Mouse (Mus musculus): ENCODE results near the gene Fgfr2. TPM values are rescaled to one million over a fixed set of nuclear protein-coding genes. Genes with fewer than 3 reads are reported as not detected.

The Fgfr2 gene
- polyA plus RNA-seq, 1 experiment from 2014 or later, result 93.4 TPM

DNA sequence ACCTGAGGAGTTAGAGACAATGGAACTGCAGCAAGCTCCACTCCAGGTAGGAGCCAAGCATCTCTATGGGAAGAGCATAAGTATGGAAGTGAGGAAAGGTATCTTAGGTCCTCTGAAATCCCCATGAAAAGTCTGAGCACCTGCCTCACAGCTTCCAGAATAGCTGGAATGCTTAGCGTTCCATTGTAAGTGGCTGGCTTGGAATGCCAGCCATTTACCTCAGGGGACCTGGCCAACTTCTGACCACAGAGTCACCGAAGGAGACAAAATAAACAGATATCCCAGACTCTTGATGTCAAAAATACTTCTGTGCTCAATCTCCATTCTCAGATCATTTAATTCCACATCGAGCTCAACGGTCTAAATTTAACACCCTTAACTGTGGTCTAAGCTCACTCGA lies 2946.1 kb downstream of the Fgfr2 start:
- no peaks in the 10 kb centered on the region for H3K9me3 ChIP-seq (replicated peaks; ENCODE audit: control insufficient read depth, low read length)
- no peak overlapping the region for H3K4me3 ChIP-seq (replicated peaks; ENCODE audit: low read length)
- H3K4me1 ChIP-seq (ENCODE audit: control insufficient read depth, insufficient read depth, low read length), result peaks cover 12% of the 10 kb centered on the region
- WGBS, result 66% methylated on average over 5 of the region's 5 CpGs
- ATAC-seq (ENCODE audit: insufficient read depth, low FRiP score), result no peak
- H3K27ac ChIP-seq (ENCODE audit: low read length), result no peak overlapping the region
- peaks cover 27% of the 10 kb centered on the region; the same call in 1 of the 2 replicates for H3K36me3 ChIP-seq (ENCODE audit: control insufficient read depth, insufficient read depth, low read length)
- no peak overlapping the region for H3K9ac ChIP-seq (ENCODE audit: low read length)
- H3K4me2 ChIP-seq (ENCODE audit: low read depth, low read length), result no peak overlapping the region
- H3K27me3 ChIP-seq (ENCODE audit: control insufficient read depth, insufficient read depth, low read length), result no peaks in the 10 kb centered on the region

DNA sequence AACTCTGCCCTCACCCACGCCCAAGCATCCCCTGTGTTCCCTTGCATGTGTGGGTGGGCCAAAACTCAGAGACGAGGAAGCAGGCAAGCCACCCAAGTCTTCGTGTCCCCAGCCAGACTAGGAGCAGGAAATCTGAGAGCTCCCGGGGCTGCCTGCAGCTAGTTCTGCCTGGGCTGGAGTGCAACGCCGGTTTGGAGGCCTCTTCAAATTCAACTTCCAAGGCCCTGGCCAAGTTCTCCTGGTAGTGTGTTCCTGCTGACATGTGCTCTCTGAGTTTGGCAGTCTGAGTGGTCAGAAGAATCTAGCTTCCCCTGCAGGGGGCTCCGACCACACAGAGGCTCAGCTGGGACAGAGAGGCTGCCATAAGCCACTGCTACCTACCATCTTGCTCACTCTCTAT lies 2948.6 kb downstream of the Fgfr2 start:
- H3K4me3 ChIP-seq (replicated peaks; ENCODE audit: low read length), result no peak overlapping the region

DNA sequence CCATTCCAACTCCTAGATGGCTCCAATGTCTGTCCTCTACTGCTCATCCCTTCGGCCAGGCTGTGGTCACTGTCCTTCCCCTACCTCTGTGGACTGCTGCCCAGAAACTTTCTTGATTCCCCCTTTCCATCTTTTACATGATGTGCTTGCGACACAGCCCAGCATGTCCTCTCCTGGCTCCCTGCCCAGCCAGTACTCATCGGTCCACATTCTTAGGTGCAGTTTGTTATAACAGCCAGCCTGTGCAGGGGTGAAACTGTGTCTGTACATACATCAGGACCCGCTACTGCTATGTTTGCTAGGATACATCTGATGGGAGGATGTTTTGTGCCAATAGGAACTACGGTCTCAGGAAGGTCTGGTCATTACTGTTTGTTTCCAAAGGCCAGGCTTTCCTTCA lies 2949.2 kb downstream of the Fgfr2 start:
- 57% methylated on average over 5 of the region's 5 CpGs for WGBS
- peak overlapping the region; percentile 71 for H3K27ac ChIP-seq (ENCODE audit: low read length)
- H3K27me3 ChIP-seq (ENCODE audit: control insufficient read depth, insufficient read depth, low read length), result no peaks in the 10 kb centered on the region
- no peak overlapping the region for H3K4me2 ChIP-seq (ENCODE audit: low read depth, low read length)
- ATAC-seq (ENCODE audit: insufficient read depth, low FRiP score), result no peak
- peaks cover 24% of the 10 kb centered on the region; the same call in 1 of the 2 replicates for H3K36me3 ChIP-seq (ENCODE audit: control insufficient read depth, insufficient read depth, low read length)
- peaks cover 12% of the 10 kb centered on the region for H3K4me1 ChIP-seq (ENCODE audit: control insufficient read depth, insufficient read depth, low read length)
- no peaks in the 10 kb centered on the region for H3K9me3 ChIP-seq (replicated peaks; ENCODE audit: control insufficient read depth, low read length)
- H3K4me3 ChIP-seq (replicated peaks; ENCODE audit: low read length), result no peak overlapping the region
- H3K9ac ChIP-seq (ENCODE audit: low read length), result 0 out of 2 replicates have a peak overlapping the region, but pooled peaks have one; percentile 20

More for the DNA sequence above, 2948.6 kb downstream of the Fgfr2 start:
- no peak overlapping the region for H3K4me2 ChIP-seq (ENCODE audit: low read depth, low read length)
- no peaks in the 10 kb centered on the region for H3K9me3 ChIP-seq (replicated peaks; ENCODE audit: control insufficient read depth, low read length)
- H3K9ac ChIP-seq (ENCODE audit: low read length), result peak overlapping the region; percentile 36; the same call in 1 of the 2 replicates
- H3K27ac ChIP-seq (ENCODE audit: low read length), result peak overlapping the region; percentile 71
- H3K27me3 ChIP-seq (ENCODE audit: control insufficient read depth, insufficient read depth, low read length), result no peaks in the 10 kb centered on the region
- peaks cover 12% of the 10 kb centered on the region for H3K4me1 ChIP-seq (ENCODE audit: control insufficient read depth, insufficient read depth, low read length)
- WGBS, result 39% methylated on average over 7 of the region's 7 CpGs
- peaks cover 27% of the 10 kb centered on the region; the same call in 1 of the 2 replicates for H3K36me3 ChIP-seq (ENCODE audit: control insufficient read depth, insufficient read depth, low read length)
- peak; percentile 59; the same call in 1 of the 2 replicates for ATAC-seq (ENCODE audit: insufficient read depth, low FRiP score)

DNA sequence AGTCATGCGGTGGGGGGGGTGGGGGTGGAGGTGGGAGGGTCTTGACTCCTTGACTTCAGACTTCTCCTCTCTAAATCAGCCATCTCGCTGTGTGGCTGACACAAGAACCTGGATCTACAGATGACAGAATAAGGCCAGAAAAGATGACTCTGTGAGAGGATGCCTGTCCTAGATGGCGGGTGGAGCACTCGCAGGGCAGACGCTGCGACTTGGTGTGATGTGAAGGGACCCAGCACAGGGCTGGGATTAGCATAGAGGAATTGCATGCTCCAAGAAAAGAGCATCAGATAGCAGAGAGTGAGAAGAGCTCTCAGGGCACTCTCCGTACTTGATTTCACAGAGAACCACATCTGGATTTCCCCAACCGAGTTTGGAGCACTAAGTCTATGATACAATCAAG lies 2953.0 kb downstream of the Fgfr2 start:
- Histone ChIP-seq H3K4me3 (replicated peaks; ENCODE audit: low read length) (no peak overlapping the region), H3K27me3 (ENCODE audit: control insufficient read depth, insufficient read depth, low read length) (no peaks in the 10 kb centered on the region), H3K9me3 (replicated peaks; ENCODE audit: control insufficient read depth, low read length) (no peaks in the 10 kb centered on the region), H3K27ac (ENCODE audit: low read length) (peak overlapping the region; percentile 46), H3K4me2 (ENCODE audit: low read depth, low read length) (no peak overlapping the region), H3K9ac (ENCODE audit: low read length) (no peak overlapping the region), H3K4me1 (ENCODE audit: control insufficient read depth, insufficient read depth, low read length) (peaks cover 24% of the 10 kb centered on the region), H3K36me3 (ENCODE audit: control insufficient read depth, insufficient read depth, low read length) (0 out of 2 replicates have a peak, but pooled peaks cover 18% of the 10 kb centered on the region)
- WGBS, result 51% methylated on average over 8 of the region's 8 CpGs
- no peak for ATAC-seq (ENCODE audit: insufficient read depth, low FRiP score)

DNA sequence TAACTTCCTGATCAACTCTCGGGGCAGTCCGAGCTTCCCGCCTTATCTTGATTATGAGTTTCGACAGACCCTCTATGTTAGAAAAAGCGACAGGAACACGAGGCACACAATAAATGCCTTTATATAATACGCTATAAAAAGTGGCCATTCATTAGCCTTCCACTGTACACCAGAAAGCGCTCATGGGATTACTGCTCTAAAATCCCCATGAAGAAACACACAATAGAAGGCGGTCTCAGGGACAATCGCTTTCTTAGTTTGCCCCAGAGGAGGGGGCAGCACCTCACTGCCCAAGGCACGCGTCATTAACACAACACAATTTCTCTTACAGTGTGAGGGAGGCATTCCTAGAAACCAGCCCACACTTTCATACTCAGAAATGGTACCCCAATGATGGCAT lies 2954.9 kb downstream of the Fgfr2 start:
- Histone ChIP-seq H3K27ac (ENCODE audit: low read length) (no peak overlapping the region), H3K27me3 (ENCODE audit: control insufficient read depth, insufficient read depth, low read length) (no peaks in the 10 kb centered on the region), H3K36me3 (ENCODE audit: control insufficient read depth, insufficient read depth, low read length) (peaks cover 14% of the 10 kb centered on the region; the same call in 1 of the 2 replicates), H3K9me3 (replicated peaks; ENCODE audit: control insufficient read depth, low read length) (no peaks in the 10 kb centered on the region), H3K4me3 (replicated peaks; ENCODE audit: low read length) (no peak overlapping the region), H3K9ac (ENCODE audit: low read length) (no peak overlapping the region), H3K4me2 (ENCODE audit: low read depth, low read length) (no peak overlapping the region), H3K4me1 (ENCODE audit: control insufficient read depth, insufficient read depth, low read length) (peaks cover 22% of the 10 kb centered on the region)
- 71% methylated on average over 12 of the region's 12 CpGs for WGBS
- no peak for ATAC-seq (ENCODE audit: insufficient read depth, low FRiP score)

DNA sequence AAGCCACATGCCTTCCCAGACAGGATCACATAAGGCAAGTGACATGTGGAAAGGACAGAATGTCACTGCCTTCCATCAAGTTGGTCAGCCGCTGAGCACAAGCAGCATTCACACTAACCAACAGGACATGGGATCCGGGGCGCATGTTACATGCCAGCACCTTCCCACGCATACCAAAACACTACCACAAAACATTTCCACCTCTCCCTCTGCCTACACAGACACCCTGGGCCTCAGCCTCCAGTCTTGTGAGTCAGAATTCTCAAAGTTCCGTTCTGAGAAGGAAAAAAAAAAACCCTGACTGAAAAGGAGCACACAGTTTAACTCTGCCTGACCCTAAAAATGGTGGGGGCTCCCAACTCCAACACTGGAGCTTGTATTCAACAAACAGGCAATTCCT lies 2955.9 kb downstream of the Fgfr2 start:
- 74% methylated on average over 5 of the region's 5 CpGs for WGBS
- no peak for ATAC-seq (ENCODE audit: insufficient read depth, low FRiP score)

DNA sequence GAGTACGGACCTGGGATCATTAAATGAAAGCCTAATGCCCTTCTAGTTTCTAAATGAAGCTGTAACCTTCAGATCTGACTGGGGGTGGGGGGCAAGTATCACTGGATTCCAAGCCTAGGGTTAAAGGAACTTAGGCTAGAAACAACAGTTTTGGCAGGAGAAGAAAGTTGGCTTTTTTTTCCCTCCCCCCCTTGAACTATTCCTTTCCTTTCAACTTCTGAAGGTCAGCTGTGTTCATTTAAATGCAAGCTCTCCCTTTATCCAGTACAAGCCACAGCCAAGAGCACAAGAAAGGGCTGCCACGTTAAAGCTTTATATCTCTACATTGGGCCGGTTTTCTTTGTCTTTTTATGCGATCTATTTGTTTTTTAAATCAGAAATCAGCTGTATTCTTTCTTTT lies 2957.0 kb downstream of the Fgfr2 start:
- WGBS, result 53% methylated on average over 4 of the region's 4 CpGs
- Histone ChIP-seq H3K27ac (ENCODE audit: low read length) (peak overlapping the region; percentile 46), H3K9me3 (replicated peaks; ENCODE audit: control insufficient read depth, low read length) (no peaks in the 10 kb centered on the region), H3K4me3 (replicated peaks; ENCODE audit: low read length) (no peak overlapping the region), H3K9ac (ENCODE audit: low read length) (no peak overlapping the region), H3K4me1 (ENCODE audit: control insufficient read depth, insufficient read depth, low read length) (peaks cover 22% of the 10 kb centered on the region), H3K27me3 (ENCODE audit: control insufficient read depth, insufficient read depth, low read length) (no peaks in the 10 kb centered on the region), H3K36me3 (ENCODE audit: control insufficient read depth, insufficient read depth, low read length) (peaks cover 11% of the 10 kb centered on the region; the same call in 1 of the 2 replicates), H3K4me2 (ENCODE audit: low read depth, low read length) (no peak overlapping the region)
- no peak for ATAC-seq (ENCODE audit: insufficient read depth, low FRiP score)

More for the DNA sequence above, 2955.9 kb downstream of the Fgfr2 start:
- peaks cover 11% of the 10 kb centered on the region; the same call in 1 of the 2 replicates for H3K36me3 ChIP-seq (ENCODE audit: control insufficient read depth, insufficient read depth, low read length)
- H3K4me2 ChIP-seq (ENCODE audit: low read depth, low read length), result no peak overlapping the region
- no peak overlapping the region for H3K4me3 ChIP-seq (replicated peaks; ENCODE audit: low read length)
- no peaks in the 10 kb centered on the region for H3K9me3 ChIP-seq (replicated peaks; ENCODE audit: control insufficient read depth, low read length)
- no peaks in the 10 kb centered on the region for H3K27me3 ChIP-seq (ENCODE audit: control insufficient read depth, insufficient read depth, low read length)
- peak overlapping the region; percentile 4; the same call in 1 of the 2 replicates for H3K27ac ChIP-seq (ENCODE audit: low read length)
- no peak overlapping the region for H3K9ac ChIP-seq (ENCODE audit: low read length)
- peaks cover 22% of the 10 kb centered on the region for H3K4me1 ChIP-seq (ENCODE audit: control insufficient read depth, insufficient read depth, low read length)

DNA sequence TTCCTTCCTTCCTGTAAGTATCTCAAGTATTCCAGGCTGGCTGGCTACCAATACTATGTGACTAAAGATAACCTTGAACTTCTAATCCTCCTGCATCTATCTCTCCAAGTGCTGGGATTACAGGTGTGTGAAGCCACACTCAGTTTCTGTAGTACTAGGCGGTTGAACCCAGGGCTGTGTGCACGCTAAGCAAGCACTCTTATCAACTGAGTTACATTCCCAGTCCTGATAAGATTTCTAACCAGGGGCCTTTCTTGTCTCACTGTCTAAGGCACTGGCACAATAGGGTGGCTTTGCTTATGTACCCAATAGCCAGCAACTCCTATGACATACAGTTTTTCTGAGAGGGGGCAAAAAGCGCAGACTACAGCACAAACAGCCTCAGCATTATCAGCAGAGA lies 2957.7 kb downstream of the Fgfr2 start:
- H3K4me2 ChIP-seq (ENCODE audit: low read depth, low read length), result no peak overlapping the region
- 0 out of 2 replicates have a peak overlapping the region, but pooled peaks have one; percentile 7 for H3K9ac ChIP-seq (ENCODE audit: low read length)
- no peaks in the 10 kb centered on the region for H3K27me3 ChIP-seq (ENCODE audit: control insufficient read depth, insufficient read depth, low read length)
- peaks cover 11% of the 10 kb centered on the region; the same call in 1 of the 2 replicates for H3K36me3 ChIP-seq (ENCODE audit: control insufficient read depth, insufficient read depth, low read length)
- H3K4me3 ChIP-seq (replicated peaks; ENCODE audit: low read length), result no peak overlapping the region
- 38% methylated on average over 3 of the region's 3 CpGs for WGBS
- no peaks in the 10 kb centered on the region for H3K9me3 ChIP-seq (replicated peaks; ENCODE audit: control insufficient read depth, low read length)
- H3K27ac ChIP-seq (ENCODE audit: low read length), result peak overlapping the region; percentile 78
- peaks cover 22% of the 10 kb centered on the region for H3K4me1 ChIP-seq (ENCODE audit: control insufficient read depth, insufficient read depth, low read length)
- peak; percentile 38; the same call in 1 of the 2 replicates for ATAC-seq (ENCODE audit: insufficient read depth, low FRiP score)

DNA sequence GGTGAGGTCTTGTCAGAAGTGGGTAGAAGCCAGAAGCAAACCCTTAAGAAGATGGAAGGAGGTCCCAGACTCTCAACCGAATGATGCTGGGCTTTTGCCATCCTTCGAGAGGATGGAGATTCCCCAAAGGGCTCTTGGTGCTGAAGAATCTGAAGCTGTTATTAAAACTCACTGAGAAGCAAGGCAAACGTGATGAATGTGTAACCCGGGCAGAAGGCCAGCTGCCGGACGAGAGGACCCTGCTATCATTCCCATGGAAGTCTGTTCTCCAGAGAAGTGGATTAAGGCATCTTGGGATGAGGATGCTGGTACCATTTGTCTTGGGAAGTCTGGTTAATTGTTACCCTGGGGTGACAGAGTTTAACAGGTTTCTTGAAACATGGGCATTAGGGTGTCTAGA lies 2960.4 kb downstream of the Fgfr2 start:
- no peak for ATAC-seq (ENCODE audit: insufficient read depth, low FRiP score)
- H3K27me3 ChIP-seq (ENCODE audit: control insufficient read depth, insufficient read depth, low read length), result no peaks in the 10 kb centered on the region
- no peak overlapping the region for H3K9ac ChIP-seq (ENCODE audit: low read length)
- H3K36me3 ChIP-seq (ENCODE audit: control insufficient read depth, insufficient read depth, low read length), result peaks cover 11% of the 10 kb centered on the region; the same call in 1 of the 2 replicates
- no peaks in the 10 kb centered on the region for H3K9me3 ChIP-seq (replicated peaks; ENCODE audit: control insufficient read depth, low read length)
- no peak overlapping the region for H3K27ac ChIP-seq (ENCODE audit: low read length)
- H3K4me3 ChIP-seq (replicated peaks; ENCODE audit: low read length), result no peak overlapping the region
- H3K4me1 ChIP-seq (ENCODE audit: control insufficient read depth, insufficient read depth, low read length), result peaks cover 22% of the 10 kb centered on the region
- 57% methylated on average over 6 of the region's 6 CpGs for WGBS
- no peak overlapping the region for H3K4me2 ChIP-seq (ENCODE audit: low read depth, low read length)

Data from stomach, embryonic 16.5 days (tissue).